Mouse (Mus musculus) embryonic fibroblast, embryonic 13.5 days (primary cell): ENCODE results near the gene Pip4k2b.

Experiments used
- CTCF ChIP-seq: IDR thresholded peaks from 2 replicates; pipeline ENCODE4 v1.5.1; 2011; ENCODE audit warnings: mild to moderate bottlenecking, control low read depth, low read length, moderate library complexity, borderline replicate concordance; ENCODE audit not compliant: insufficient read depth
- POLR2A ChIP-seq: IDR thresholded peaks from 2 replicates; pipeline ENCODE4 v1.6.1; 2011; ENCODE audit warnings: low read depth, mild to moderate bottlenecking, control low read depth, low read length, moderate library complexity

DNA sequence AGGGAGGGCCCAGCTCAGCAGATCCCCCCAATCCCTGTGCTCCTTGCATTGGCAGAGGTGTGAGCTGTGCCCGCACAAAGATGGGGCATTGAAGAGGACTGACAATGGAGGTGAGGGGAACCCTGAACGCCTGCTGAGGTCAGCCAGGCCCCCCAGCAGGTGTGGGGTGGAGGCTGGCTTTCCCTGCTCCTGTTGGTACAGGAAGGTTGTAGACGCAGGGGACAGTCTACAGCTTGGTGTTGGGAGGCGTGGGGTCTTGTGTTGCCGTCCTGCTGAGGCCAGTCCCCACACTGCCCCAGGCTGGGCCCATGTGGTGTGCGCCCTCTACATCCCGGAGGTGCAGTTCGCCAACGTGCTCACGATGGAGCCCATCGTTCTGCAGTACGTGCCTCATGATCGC lies 79.1 kb downstream of the Pip4k2b start:
- no peak for TF ChIP-seq CTCF
- TF ChIP-seq POLR2A = no peak
